Mouse (Mus musculus) right cerebral cortex, postnatal 4 days (tissue): ENCODE results near the gene Ptprn2.

Experiments
- DNase-seq: peaks from one replicate; pipeline ENCODE4 v3.0.0-alpha.2; 2022

The Ptprn2 gene

DNA sequence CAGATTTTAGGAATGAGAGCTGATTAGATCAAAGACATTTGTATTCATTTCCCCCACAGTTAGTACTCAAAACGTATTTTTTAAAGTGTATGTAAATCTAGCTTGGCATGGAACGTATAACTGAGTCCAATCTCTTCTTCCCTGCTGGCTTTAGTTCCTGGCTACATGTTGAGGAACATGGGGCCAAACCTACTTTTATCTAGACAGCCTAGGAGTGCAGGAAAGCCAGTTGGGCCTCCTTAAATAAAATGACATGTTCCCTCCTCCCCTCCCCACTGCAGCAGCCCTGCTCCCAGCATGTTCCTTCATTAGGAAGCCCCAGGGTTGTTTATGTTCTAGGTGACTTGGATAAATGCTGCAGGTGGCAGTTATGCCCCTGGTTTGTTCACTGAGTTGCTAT, 319.2 kb downstream of the Ptprn2 start:
- DNase-seq, result no peak

DNA sequence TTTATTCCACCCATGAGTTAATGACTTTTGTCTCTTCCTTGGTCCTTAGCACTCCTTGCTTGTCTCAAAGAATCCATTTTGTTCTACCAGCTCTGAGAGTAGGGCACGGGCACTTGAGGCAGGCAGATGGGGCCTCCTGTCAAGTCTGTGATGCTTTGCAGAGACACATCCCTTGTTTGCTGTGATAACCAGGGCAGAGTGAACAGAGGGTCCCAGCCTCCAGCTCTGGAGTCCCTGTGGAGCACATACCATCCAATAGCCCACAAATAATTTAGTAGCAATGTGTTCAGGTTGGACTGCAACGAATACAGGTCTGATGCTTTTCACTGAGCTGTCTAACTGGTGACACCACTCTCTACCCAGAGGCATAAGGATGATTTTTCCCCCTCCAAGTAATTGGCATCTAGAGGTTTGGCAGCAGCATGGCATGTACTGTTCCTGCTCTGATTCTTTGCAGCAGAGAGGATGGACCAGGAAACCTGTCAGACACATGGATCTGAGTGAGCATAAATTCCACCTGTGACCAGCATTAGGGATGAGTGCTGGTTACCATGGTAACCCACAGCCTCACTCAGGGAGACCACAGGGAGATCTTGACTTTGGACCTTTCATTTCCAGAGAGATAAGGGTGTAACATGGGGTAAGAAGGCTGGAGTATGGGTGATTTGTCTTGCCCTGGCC, 319.7 kb downstream of the Ptprn2 start:
- no peak for DNase-seq

DNA sequence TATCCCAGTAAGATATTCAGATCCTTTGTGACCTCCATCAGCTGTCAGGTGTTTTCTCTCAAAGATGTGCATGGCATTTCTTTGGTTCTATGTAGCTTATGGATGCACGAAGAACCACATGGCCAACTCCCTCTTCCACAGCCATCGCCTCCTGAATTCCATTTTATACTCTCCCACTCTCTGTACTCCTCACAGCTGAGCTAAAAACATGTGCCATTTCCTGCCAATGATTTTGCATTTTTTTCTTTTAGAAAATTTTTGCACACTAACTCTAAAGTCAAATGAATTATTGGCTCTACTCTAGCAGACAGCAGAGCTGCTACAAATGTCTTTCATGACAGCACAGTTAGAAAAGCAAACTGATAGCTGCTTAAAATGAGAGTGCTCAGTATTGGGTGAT, 320.6 kb downstream of the Ptprn2 start:
- DNase-seq, result no peak

DNA sequence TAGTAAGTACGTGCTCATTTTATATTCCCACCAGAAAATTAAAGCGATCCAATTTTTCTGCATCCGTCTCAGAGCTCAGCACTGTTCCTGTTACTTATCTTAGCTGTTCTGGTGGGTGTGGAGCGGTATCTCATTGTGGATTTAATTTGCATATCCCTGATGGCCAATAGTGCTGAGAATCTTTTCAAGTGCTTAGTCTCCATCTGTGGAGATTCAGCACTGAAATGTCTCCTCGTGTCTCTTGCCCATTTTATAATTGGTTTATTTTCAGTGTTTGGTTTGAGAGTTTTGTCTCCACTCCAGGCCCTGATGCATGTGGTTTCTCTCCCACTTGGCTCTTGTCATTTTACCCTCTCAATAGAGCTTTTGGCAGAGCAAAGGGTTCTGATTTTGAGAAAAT, 327.5 kb downstream of the Ptprn2 start:
- DNase-seq, result no peak

DNA sequence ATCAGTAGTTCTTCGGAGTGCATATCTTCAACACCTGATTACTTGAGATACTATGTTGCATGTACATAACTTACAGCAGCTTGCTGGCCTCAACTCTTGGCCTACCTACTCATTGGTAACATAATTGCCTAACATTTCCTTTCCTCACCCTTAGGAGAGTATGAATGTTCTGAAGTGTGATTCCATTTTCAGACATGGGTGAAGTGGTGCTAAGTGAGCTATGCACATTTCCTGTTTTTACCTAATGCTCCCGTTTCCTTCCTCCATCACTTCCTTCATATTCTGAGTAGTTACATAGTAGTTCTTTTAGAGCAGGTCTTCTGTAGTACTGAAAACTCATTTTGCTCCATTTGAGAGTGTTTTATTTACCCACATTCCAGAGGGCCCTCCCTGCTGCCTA, 334.3 kb downstream of the Ptprn2 start:
- no peak for DNase-seq

DNA sequence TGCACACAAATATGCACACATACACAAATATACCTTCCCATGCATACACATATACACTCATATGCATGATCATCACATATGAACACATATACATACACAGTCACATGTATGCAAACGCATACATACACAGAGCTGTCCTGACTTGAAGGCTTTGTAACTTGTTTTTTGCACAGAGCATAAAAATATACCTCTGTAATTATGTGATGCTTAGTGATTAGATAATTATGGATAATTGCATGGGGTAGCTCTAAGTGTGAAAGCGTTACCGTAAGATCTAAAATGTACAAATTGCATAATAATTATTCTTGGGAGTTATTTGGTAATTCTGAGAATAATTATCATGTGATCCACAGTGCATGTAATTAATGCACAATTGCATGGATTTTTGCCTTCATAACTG, 337.8 kb downstream of the Ptprn2 start:
- no peak for DNase-seq

DNA sequence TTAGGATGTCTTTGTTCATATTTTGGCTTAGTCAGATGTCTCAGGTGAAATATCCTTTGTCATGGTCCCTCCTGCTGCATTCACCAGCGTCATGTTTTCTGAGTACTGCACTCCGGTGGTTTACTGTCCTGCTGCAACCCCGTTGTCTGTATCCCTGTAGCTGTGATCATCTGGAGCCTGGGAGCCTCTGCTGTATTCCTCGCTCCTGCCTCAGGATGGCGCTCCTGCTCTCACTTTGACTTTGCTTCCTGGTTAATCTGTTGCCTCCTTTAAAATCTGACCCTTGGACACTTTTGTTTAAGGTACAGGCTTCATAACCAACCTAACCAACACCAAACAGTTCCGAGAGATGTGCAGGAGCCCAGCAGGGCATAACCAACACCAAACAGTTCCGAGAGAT, 342.2 kb downstream of the Ptprn2 start:
- no peak for DNase-seq

DNA sequence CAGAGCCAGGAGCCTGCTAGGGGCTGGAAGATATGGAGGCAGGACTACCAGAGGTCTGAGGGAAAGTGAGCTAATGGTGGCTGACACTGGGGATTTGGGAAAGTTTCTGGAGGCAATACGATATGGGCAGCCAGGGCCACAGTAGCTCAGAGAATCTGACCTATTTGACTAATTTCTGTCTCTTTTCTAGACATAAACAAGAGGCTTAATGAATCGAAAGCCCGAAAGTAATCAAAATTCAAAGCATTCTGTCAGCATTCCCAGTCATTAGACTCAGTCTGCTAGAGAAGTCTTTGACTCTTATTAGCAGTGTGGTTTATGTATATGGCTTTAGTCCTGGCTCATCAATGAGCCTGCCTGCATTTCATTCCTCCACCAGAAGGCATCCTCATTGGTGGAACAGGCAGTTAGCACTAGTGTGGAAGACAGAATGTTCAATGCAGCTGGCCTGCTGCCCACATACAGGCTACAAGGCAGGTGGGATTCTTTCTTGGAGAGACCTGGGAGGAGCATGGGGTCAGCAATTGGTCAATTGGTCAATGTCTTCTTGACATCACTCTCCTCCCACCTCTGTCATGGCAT, 353.2 kb downstream of the Ptprn2 start:
- DNase-seq, result no peak

DNA sequence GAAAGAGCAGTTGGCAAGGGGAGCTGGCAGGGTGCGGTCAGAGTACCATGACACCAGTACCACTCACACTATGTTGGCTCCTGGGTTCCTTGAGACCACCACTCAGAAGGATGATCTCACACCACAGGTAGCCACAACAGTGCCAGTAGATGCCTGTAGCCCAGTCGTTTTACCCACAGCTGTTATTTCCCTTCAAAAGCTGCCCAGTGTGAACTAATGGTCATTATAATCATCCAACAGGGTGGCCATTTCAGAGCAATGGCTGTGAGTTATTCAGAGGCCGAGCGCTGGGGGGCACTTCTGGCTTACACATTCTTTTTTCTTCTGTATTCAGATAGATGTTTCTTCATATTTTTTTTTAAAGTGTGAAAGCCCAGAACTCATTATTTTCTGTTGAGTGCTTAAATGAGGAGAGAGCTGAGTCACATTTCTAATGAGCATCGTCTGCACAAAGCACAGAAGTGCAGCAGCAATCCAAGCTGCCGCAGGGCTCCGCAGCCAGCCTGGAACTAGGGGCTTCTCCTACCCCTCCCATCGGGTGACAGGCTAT, 357.3 kb downstream of the Ptprn2 start:
- peak; percentile 31 for DNase-seq

DNA sequence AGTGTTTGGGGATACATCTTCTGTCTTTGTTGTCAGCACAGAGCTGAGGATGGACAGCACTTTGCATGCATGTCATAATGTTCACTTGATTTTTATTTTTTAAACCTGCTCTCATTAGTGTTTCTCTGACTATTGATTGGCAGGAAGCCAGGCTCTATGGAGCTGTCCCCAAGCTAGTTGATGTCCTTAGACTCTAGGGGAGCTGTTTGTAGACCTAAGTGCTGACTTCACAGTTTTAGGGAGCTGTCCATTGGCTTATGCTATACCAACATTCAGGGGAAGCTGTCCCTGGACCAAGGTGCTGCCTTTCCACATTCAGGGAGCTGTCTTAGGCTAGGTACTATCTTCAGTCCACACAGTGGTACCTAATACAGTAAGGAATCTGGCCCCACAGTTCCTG, 360.7 kb downstream of the Ptprn2 start:
- no peak for DNase-seq

DNA sequence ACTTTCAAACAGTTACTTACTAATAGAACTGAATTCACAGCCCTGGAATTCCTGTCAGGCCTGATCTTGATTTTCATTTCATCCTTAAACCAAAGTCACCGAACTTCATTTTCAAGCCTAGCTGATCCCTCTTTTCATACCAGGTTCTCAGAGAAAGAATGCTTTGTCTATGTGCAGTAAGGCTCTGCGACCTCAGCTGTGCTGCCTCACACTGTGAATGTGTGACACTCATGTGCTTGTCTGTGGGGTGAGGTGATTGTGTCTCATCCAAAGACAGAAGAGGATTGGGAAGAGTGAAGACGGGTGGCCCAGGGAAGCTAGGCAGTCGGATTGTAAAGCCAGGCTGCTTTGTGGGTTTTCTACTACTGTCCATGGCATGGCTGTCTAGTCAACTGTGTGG, 361.5 kb downstream of the Ptprn2 start:
- no peak for DNase-seq

DNA sequence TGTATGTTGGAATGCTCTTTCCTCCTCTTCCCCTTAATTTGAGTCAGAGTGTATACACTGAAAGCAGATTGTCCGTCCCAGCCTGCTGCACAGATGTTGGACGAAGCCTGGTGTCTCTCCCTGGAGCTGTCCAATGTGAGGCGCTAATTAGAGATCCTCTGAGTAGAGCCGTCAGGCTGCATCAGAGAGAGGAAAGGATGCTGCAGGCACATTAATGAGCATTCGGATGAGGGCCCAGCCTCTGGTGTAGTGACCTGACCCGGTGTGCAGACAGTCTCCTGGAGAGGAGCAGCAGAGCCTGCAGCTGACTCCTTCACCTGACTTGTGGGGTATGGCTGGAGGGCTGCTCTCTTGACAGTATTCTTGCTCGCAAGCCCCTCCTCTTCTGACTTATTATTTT, 370.8 kb downstream of the Ptprn2 start:
- DNase-seq, result no peak

DNA sequence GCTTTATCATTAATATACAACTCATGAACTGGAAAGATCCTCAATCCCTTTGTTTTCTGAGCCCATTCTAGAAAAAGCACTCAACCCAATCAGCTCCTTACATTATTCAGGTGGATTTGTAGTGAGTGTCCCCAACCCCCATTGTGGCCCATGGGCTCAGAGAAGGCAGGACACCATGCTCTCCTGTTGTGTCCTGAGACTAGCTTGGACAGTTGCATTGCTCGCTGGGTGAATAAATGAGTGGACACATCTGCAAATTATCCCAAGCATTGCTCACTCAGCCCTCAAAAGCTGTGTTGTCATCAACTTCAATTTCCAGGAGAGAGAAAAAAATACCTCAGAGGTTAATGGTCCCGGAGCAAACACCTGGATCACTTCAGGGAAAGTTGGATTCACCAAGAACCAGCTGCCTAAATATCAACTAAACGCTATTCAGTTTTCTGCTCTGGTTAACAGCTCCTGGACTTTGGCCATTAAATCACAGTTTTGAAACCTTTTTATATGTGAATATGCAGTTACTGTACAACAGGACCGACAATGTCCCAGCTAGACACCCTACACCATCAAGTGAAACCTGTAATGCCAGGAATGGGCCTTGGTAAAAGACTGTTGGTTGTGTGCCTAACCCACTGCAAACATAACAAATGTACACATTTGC, 376.0 kb downstream of the Ptprn2 start:
- DNase-seq, result no peak

DNA sequence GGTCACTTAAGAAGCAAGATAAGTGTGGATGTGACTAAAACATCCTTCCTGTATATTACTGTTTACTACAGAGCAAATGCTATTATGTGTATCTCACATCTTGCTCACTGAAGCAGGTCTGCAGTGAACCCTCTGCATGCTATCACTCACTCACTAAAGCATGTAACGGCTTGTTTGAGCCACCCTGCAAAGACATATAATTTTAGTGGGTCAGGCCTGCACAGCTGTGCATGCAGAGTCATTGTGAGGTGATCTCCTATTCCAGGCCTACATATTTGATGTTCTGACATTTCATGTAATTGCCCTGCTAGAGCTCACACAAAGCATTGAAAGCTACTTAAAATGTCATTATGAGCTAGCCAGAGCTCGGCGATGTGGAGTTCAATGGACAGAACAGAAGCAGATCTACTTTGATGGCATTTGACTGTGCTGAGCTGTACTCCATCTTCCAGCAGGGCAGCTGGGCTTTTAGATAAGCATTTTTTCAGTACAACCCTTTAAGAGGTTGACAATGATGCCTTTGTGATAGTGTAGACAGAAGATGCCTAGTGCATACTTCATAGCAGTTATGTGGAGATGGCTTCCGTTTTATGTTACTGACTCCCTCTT, 377.9 kb downstream of the Ptprn2 start:
- no peak for DNase-seq

DNA sequence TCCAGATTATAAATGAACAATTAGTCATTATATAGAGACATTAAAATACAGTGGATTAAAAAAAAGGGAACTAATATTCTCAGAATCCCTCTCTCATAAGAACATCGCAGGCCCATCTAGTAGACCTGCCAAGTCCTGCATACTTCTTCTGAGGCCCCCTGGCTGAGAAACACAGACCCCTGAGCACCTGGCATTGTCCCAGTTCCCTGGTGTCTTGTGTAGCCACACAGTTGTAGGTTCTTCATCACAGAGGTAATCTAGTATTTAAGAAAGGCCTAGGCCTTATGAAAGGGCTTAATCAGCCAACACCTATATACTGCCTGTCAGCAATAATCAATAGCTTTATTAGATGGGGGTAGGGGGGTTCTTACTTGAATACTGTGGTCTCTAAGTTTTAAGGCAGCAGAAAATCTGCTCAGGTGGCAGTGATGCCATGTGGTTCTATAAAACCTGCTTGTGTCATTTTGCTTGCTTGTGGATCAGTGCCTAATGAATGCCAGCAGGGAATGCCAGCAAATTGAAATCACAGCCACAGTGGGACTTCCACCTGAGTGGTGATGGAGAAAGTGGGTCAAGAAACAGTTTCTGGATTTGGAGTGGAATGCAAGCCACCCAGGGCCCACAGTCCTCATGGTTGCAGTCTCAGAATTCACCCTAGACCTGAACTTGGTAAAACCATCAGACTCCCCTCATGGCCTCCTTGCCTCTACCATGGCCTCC, 388.5 kb downstream of the Ptprn2 start:
- no peak for DNase-seq

DNA sequence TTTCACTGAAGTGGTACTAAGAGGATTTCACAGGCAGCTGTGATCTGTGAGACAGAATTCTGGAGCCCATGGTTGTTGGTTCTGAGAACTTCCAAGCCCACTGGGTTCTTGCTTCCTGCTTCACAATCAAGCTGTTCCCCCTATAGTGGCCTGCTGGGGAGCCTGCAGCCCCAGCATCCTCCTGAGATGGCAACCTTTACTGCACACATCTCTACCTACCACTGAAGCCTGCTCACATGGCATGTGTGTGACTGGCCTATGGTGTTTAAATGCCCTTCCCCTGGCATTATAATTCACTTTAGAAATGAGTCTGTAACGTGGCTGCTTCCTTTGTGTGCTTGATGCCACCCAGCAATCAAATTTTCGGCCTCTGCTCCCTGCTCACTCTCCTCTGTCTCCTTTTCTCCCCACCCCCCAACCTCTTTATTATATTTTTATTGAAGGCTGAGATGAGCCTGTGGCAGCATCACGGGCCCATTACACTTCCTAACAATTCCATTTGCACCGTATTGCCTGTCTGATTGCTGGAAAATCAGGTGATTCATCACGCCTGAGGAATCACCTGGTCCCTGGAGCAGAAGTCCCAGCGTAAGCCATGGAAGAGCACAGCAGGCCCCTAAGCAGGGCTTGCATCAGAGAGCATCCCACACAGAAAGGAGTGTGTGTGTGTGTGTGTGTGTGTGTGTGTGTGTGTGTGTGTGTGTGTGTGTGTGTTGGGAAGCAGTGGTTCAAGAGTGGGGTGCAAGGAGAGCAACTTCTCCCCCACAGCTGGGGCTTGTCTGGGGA, 402.2 kb downstream of the Ptprn2 start:
- DNase-seq, result no peak

DNA sequence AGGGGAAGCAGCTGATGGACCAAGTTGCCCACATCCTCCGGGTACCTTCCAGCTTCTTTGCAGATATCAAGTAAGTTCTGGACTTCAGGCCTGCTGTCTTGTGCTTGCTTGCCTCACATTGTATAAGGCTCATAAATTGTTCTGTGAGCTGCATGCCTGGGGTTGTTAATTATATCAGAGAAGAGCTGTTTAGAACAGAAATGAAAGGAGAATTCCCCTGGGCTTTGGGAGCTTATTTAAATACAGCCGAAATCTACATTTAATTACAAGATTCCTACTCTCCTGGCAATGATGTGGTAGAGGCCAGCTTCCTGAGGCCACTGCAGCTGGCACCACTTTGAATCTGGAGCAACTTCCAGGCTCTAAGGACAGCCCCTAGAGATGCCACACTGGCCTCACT, 403.3 kb downstream of the Ptprn2 start:
- no peak for DNase-seq

DNA sequence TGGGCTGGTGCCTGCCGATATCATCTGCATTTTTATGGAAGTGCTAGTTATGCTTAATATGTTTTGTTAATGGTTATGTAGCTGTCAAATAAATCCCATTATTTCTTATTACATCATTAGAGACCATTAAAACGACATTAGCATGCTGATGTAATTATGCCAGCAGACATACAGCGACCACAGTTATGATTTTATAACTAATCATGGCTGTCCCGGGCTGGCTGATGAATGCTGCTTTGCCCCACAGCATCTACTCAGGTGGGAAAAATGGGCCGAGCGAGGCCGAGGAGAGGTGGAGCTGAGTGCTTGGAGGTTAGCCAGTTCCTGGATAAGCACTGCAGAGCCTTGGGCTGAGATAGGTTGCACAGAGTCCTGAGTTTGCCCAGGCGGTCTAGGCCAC, 407.1 kb downstream of the Ptprn2 start:
- no peak for DNase-seq

DNA sequence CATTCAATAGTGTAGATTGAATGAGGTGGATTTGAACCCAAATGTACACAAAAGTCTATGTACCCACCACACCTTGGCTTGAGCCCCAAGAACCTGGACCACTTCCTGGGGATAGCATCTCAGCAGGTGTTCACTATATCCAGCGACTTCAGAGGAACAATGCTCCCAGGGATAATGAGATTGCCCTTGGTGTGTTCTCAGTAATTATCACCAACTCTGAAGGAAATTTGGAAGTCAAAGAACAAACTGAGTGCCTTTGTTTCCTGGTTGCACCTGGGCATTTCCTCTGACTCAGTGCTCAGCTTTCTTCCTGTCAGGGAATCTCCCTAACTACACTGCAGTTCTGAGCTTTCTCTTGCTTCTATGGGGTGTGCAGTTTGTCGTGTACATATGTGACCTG, 411.1 kb downstream of the Ptprn2 start:
- DNase-seq, result no peak

DNA sequence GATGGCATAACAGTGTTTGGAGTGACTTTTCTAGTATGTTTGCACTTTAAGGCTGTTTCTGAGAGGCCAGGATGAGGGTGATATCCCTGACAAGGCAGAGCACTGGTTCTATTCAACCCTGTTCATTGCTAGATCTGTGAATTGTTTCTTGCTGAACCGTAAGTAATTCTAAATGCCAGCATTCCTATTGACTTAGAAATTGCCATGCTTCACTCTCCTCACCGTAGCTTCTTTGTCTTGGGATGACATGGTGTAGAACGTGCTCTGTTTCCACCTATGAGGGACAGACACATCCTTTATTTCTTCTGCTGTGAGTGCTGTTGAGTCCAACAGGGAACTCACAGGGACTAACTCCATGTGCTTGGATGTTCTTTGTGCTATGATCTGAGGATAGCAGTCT, 416.3 kb downstream of the Ptprn2 start:
- no peak for DNase-seq

DNA sequence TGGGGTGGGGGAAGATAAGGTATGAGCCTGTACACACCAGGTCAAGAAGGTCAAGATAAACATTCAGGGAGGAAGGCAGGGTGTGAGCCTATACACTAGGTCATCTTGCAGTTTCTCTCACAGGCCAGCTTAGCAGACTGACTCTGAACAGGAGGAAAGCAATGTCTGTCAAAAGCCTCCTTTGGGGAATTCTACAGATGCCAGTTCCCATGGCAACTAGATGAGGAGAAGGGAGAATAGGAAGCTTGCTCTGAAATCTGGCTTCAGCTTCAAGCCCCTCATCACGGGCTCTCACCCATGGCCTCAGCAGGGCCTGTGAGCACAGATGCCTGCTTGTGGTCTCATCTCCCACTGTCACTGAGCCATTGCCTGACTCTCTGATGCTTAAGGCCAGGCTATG, 421.9 kb downstream of the Ptprn2 start:
- DNase-seq, result no peak

DNA sequence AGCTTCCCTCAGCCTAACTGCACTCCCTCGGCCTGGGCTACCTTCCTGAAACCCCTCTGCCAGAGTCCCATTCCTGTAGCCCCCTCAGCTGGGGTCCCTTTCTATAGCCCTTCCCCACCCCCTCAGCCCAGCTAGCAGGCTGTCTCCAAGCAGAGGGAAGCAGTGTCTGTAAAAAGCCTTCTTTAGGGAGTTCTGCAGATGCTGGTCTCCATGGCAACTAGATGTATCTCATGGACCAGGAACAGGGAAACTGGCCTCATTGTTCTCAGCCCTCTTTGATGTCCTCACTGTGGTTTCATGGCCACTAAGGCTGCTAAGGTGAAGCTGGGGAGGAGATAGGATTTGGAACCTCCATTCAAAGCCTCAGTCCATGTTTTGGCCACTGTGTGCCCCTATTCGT, 423.1 kb downstream of the Ptprn2 start:
- peak; percentile 35 for DNase-seq
